Mouse (Mus musculus): ENCODE data around the gene Methig1.
A peak's percentile ranks its signal among the peaks of the same experiment; 100 is the strongest.
"Not testable (repeated sequence)": the region's sequence is repeated elsewhere in the genome, so short reads cannot be mapped to it uniquely, and the experiment has no call there.

Methig1 gene

DNA sequence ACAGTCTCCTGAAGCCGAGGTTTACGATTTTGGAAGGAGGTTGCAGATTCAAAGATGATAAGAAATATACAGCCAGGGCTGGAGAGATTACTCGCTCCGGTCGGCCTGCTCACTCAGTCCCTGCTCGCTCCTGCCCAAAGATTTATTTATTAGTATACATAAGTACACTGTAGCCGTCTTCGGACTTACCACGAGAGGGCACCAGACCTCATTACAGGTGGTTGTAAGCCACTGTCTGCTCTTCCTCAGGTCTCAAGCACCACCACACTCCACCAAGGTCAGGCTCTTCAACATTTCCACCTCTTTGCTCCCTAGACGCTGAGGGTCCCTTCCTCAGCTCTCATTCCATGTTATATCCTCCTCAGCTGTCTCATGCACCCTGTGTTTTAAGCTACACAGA lies 15.1 kb upstream of the Methig1 start:
- not testable (repeated sequence) for DNase-seq (ENCODE audit: low spot score)

DNA sequence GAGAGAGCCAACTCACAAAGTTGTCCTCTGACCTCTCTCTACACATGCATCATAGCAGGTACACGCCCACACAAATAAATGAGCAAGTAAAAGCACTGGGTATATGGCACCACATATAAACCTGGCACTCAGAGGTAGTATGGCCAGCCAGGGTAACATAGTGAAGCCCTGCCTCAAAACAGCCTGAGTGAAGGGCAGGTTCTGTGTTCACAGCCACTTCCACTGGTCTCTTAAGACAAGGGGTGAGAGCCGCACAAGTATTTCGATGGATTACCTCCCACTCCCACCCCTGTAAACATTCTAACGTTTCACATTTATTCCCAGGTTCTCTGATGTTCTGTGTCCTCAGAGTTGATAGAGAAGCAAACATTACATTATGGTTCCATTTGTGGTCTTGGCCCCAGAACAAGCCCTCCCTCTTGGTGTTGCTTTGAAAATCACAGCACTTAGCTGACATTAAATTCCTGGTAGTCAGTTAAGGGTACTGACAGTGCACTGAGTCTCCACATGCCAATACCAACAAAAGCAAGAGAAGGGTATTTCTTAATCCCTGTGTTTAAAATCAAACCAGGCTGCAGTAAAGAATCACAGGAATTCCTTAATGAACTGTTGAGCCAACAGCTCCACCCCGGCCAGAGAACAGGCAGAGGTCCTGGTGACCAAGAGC lies 11.5 kb upstream of the Methig1 start:
- DNase-seq (ENCODE audit: low spot score): not testable (repeated sequence)

- no peak for DNase-seq (ENCODE audit: low spot score)
These were observed 7.5 kb upstream of the Methig1 start for GRCm38 (mm10) chr15:100345484-100345883.

GRCm38 (mm10) chr15:100346761-100347160 lies 6.2 kb upstream of the Methig1 start:
- no peak for DNase-seq (ENCODE audit: low spot score)

DNA sequence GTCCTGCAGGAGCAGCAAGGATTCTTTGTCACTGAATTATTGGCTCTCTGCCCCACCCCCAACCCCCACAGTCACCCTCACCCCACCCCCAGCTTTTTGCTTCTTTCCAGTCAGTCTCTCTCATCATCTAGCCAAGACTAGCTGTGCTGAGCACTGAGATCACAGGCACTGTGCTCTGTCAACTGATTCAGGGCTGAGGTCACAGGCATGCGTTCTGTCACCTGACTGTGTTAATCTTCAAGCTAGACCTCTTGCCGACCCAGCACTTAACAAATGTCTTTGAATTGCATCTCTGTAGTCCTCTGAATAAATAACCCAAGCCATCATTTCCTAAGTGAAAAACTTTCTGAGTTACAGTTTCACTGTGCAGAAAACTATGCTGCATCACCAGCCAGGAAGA lies 3.5 kb upstream of the Methig1 start:
- no peak for DNase-seq (ENCODE audit: low spot score)

DNA sequence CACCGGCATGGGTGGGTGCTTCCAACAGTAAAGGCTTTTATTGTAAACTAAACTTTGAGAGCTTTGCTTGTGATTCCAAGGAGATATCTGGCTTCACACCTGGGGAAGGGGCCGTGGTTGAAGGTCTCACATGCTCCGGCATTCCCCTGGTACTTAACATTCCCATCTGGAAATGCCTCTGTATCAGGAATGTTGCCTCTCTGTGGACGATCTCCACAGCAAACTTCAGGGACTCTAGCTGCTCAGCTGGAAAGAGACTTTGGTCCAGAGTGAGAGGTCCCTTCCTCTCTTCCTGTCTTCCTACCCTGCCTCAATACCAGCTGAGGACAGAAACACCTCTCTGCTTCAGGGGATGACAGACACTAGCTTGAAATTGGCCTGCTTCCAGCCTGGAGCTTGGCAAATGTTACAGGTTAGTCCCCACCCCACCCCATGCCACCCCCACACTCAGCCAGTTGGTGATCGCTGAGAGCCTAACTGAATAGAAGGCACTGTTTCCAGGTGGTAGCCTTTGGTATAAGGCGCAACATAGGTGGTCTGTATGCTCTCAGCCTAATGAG lies 1.4 kb upstream of the Methig1 start:
- DNase-seq (ENCODE audit: low spot score): no peak

DNA sequence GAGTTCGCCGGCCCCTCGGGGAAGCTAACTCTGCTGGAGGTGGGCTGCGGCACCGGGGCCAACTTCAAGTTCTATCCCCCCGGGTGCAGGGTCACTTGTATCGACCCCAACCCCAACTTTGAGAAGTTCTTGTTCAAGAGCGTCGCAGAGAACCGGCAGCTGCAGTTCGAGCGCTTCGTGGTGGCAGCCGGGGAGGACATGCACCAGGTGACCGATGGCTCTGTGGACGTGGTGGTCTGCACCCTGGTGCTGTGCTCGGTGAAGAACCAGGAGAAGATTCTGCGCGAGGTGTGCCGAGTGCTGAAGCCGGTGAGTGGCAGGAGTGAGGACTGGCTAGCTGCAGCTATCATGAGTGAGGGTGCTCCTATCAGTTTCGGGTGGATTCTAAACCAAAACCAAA lies 450 bp downstream of the Methig1 start:
- not testable (repeated sequence) for DNase-seq (ENCODE audit: low spot score)

- DNase-seq (ENCODE audit: low spot score): peak; percentile 0
These were observed 2.9 kb downstream of the Methig1 start for GRCm38 (mm10) chr15:100355876-100356275.

- DNase-seq (ENCODE audit: low spot score): peak; percentile 0
These were observed 11.3 kb downstream of the Methig1 start, which contains the start of gene Higd1c for GRCm38 (mm10) chr15:100364242-100364641. Gene Higd1c (plus strand): TSS chr15:100364542.

DNA sequence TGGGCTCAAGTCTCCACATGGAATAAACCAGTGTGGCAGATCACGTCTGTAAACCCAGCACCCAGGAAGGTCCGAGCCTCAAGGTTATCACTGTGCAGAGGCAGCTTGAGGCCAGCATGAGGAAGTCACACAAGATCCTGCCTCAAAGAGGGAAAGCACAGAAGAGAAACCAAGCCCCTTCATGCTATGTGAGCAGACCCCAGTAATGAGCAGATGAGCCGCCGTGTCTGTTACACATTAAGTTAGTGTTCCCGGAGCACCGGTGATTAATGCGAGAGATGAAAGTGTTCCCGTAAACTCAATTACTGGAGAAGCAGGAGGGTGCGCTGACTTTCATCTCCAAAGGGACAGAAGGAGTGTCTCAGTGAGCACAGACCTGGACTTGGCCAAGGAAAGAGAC lies 13.0 kb downstream of the Methig1 start:
- not testable (repeated sequence) for DNase-seq (ENCODE audit: low spot score)

DNA sequence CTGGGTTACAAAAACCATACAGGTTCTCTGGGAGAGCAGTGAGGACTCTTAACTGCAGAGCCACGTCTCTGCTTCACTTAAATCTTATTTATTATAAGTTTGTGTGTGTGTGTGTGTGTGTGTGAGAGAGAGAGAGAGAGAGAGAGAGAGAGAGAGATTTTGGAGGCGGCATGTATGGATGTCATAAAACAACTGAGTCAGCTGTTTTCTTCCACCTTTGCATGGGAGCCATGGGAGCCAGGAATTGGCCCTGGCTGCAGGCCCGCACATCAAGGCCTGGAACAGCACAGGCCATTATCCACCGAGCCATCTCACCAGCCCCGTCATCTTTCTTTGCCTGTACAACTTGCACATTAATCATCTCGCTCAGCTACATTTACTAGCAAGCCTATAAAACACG lies 14.2 kb downstream of the Methig1 start:
- no peak for DNase-seq (ENCODE audit: low spot score)

DNA sequence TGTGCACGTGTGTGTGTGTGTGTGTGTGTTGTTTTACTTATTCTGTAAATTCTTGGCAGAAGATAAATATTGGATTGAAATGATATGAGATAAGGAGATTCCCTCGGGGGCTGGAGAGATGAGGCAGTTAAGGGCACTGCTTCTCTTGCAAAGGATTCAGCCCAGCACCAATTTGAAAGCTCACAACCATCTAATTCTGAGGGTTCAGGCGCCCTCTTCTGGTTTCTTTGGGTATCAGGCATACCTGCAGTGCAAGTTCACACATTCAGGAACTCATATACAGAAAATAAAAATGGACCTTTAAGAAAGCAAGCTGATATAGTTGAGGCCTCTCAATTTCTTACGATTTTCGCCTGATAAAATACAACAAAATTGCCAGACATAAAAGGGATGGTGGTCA lies 22.1 kb downstream of the Methig1 start:
- DNase-seq (ENCODE audit: low spot score): peak; percentile 64

GRCm38 (mm10) chr15:100377847-100378505 lies 25.0 kb downstream of the Methig1 start:
- not testable (repeated sequence) for DNase-seq (ENCODE audit: low spot score)

DNA sequence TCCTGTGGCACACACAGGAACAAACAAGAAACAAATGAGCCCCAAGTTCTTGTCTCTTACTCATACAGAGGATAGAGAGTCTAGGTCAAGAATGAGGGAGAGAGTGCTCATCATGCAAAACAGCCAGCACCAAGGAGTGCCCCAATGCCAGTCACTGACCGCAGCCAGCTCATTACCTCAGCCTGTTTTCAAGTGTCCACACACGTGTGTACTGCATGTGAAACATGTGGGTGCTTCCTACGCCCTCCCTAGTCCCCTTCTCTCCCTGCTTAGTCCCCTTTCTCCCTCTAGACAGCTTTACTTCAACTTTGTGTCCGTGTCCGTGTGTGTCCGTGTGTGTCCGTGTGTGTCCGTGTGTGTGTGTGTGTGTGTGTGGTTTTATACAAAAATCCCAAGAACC lies 26.7 kb downstream of the Methig1 start:
- no peak for DNase-seq (ENCODE audit: low spot score)

GRCm38 (mm10) chr15:100380104-100380503 lies 27.2 kb downstream of the Methig1 start:
- DNase-seq (ENCODE audit: low spot score): no peak

- no peak for DNase-seq (ENCODE audit: low spot score)
These were observed 32.8 kb downstream of the Methig1 start for GRCm38 (mm10) chr15:100385705-100386104.

GRCm38 (mm10) chr15:100387544-100388223 lies 34.7 kb downstream of the Methig1 start:
- no peak for DNase-seq (ENCODE audit: low spot score)

DNA sequence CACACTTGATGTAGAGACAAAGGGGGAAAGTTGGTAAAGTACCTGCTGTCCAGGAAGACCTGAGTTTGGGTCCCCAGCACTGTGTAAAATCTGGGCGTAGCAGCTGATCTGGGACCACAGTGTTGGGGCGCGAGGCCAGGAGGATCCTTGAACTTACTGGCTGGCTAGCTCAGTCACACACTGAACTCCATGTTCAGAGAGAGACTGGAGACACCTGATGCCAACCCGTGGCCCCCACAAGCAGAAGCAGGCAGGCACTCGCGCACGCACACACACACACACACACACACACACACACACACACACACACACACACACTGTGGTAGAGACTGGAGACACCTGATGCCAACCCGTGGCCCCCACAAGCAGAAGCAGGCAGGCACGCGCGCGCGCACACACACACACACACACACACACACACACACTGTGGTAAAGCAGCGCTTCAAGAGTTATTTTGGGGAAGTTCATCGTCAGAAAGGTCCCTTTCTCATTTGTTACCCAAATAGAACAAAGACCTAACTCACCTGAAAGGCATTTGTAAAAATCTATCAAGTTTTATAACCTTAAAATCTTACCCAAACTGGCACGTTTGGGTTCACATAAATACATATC lies 35.4 kb downstream of the Methig1 start:
- no peak for DNase-seq (ENCODE audit: low spot score)

- no peak for DNase-seq (ENCODE audit: low spot score)
These were observed 35.9 kb downstream of the Methig1 start for GRCm38 (mm10) chr15:100388886-100389285.

DNA sequence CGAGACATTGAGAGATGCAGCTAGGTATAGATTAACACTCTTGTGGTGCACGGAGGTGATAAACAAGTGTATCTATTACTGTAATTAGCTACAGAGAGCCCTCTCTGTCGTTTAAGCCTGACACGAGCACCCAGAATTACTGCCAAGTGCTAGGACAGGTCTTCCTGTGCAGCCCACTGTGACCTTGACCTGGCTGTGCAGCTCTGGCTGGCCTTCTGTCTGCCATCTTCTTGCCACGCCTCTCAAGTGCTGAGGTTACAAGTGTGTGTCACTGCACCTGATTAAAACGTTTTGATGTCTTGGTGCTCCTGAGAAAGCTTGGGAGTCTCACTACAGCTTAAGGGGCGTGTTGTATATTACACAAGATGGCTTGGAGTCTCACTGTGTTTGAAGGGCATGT lies 38.1 kb downstream of the Methig1 start:
- DNase-seq (ENCODE audit: low spot score): no peak

GRCm38 (mm10) chr15:100391599-100391998 lies 38.6 kb downstream of the Methig1 start:
- DNase-seq (ENCODE audit: low spot score): no peak

DNA sequence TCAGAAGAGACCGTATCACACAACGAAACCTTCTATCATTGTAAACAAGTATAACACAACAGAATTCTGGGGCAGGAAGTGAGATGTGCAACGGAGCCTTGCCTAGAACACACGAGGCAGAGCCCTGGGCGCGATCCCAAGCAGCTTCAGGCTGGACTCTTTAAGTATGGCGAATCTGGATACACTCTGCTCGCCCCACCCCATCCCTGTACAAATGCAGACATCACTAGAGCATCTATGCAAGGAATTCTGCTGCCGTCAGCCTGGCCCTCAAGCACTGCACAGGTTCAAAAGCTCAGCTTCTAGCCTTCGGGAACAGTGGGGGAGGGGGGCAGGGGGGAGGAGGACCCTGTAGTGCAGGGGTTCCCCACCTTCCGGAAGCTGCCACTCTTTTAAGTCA lies 40.1 kb downstream of the Methig1 start:
- no peak for DNase-seq (ENCODE audit: low spot score)

Data from retina, embryonic 14.5 days (tissue).